Mouse (Mus musculus) neutrophil, adult 5-6 weeks (primary cell): Measurements from ENCODE around the gene Rap1gds1. TPM values are rescaled to one million over a fixed set of nuclear protein-coding genes. Genes with fewer than 3 reads are reported as not detected.

Source experiments
- ATAC-seq: fragments of 151-379, 151-347 bp; 2 replicates; pipeline ENCODE4 v1.8.0; 2017; ENCODE audit warnings: mild to moderate bottlenecking, moderate TSS enrichment; ENCODE audit not compliant: insufficient number of reproducible peaks, poor library complexity, low FRiP score, severe bottlenecking; ENCODE audit errors: extremely low read depth
- total RNA-seq: library from RNA; stranded (forward); fragments of 200-1000 nt; gene quantifications from 2 replicates; pipeline ENCODE4 v1.2.3, GENCODE M21; 2017

Gene Rap1gds1
- total RNA-seq, result 62.9 and 63.7 TPM in 2 replicates

DNA sequence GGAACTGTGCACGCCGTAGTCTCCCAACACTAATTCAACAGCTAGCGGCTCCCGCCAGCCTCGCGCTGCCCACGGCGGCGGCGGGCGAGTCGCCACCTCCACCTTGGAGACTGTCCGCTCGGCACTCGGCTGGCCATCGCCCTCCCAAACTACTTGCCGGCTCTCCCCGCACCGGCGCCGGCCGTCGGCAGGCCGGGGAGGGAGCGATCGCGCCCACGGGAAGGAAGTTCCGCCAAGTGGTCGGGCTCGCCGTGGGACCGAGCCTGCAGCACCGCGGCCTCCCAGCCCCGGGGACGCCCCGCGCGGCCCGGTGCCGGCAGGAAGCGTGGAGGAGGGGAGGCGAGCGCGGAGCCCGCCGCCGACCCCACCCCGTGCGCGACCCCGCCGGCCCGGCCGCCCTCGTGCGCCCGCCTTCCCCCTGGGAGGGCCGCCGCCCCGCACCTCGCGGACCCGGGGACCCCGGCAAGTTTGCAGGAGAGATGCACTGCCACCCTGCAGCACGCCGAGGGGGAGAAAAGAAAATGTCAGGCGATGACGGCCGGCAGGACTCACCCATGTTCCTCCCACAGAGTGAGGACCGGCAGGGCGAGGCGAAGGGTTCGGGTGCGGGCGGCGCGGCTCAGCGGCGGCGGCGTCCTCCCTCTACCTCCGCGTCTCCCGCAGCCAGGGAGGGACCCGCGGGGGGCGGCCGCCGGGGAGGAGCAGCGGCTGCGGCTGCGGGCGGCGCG lies at the start of gene Rap1gds1:
Rap1gds1 (minus strand) TSS at position 718 of the 728 bp plus-strand sequence.
- peak; percentile 39; the same call in 1 of the 2 replicates for ATAC-seq

DNA sequence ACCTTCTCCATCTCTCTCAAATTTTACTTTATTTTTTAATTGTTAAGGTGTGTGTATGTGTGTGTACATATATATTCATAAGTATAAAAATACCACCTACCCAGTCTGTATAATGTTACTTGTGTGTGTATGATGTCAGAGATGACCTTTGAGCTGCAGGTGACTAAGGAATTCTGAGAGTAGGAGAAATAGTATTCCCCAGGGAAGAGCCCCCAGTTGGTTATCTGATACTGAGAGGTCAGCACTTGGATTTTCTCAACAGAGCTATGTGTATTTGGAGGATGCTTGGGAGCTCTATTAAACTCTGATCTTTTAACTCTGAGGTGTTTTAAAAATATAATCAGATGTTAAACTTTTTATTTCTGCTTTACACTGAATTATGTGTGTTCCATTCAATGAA lies 43.4 kb upstream of the Rap1gds1 start:
- ATAC-seq, result no peak

DNA sequence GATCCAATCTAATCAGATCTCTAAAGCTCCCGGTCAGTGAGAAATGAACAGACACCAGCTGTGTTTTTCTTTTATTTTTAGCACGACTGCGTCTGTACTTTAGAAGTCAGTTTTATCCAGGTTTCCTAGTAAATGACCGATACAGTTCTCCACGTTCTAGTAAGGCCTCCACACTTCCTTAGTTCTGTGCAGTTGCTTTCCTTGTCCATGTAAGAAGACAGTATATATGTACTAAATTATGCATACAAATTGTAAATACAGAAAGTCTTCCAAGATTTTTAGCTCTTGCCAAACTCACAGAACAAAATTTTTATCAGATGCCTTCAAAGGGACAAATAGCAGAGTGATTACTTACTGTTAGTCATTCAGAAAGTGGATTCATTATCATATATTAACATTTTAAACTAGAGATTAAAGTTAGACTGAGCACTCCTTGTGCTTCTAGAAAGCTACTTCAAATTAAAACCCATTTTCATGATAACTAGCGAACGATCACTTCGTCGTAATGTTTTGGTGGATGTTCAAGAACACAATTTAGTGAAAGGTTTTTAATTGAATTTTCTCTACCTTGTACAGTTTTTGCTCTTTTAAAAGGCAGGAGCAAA lies 41.8 kb upstream of the Rap1gds1 start:
- no peak for ATAC-seq

DNA sequence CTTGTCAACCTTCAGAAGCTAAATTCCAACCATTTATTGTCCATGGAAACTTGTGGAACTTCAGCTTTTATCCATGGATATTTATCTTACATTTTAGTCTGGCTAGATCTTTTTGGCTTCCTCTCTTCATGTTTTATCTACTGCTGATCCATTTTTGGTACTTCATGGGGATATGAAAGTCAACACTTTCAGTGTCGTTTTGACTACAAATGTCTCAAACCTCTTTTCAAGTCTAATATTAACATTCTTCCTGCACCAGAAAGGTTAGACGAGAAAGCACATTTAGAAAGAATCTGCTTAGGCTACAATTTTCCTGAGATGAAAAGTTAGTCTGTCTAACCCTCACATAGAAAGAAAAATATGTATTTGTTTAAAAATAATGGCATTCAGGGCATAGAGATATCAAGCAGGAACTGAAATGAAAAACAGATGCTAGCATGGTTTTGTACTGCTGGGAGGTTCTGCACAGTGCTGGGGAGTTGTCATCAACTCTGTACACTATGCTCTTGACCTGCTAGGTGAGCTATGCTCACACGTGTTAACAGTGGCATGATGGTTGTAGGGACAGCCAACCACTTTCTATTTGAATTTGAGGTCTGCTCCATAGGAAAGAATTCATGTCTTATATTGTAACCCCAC lies 37.5 kb upstream of the Rap1gds1 start:
- no peak for ATAC-seq

DNA sequence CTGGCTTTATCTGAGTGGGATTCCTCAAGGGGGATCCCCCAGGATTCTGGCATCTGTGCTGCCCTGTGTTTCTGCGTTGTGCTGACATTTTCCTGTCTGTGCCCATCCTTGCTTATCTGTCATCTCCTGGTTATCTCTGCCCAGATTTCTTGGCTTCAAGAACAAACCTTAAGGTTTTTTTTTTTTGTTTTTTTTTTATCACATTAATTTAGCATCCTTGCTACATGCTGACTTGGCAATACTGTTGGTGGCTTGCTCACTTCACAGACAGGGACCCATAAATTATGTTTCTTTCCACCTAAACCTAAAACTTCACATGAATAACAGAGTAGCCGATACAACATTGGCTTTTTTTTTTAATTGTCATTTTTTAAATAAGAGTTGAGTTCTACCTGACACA lies 36.9 kb upstream of the Rap1gds1 start:
- no peak for ATAC-seq

DNA sequence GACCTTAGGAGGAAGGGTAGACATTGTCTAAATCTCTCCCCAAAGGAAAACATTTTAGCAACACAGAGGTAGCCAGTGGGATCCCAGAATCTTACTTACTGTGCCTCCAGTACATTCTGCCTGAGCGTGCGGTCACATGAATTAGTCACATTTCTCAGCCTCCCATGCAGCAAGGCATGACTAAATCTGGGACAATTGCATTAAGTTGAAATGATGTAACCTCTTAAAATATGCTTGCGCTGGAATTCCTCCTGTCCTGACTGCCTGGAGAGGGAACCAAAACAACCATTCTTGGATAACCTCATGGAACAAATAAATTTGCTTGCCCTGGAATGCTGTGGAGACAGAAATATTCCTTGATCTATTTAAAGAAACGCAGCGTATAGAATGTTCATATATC lies 33.2 kb upstream of the Rap1gds1 start:
- no peak for ATAC-seq

DNA sequence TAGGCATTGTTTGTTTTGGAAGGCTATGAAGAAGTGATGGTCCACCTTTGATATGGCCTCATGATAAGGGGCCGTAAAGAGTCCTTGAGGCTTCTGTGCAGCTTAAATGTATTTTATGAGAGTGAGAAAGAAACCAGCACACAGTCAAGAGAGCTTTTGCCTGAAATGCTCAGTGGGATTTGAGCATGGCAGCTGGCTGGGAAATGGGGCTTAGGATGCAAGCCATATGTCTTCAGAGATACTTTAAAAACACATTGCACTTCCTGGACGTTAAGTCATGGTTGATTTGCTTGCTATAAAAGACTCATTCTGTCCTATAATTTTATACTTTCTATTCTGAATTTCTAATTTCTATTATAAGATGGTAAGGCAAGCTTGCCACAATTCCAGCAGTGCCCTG lies 28.9 kb upstream of the Rap1gds1 start:
- no peak for ATAC-seq

DNA sequence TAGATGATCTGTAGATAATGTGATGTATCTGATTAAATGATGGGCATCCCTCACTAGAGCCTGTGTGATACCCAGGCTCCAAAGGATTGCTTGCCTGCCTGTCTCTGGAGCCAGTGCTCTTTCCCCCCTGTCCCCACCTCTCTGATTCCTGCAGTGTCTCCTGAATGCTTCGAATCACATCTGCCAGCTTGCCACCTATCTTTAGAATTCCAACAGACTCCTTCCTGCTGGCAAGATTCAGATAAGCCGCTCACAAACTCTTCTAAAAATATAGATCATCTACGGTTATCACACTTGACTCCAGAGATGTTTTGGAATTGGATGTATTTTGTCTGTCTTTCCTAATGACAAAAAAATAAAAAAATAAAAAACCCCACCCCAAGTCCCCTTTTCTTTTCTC lies 28.3 kb upstream of the Rap1gds1 start:
- no peak for ATAC-seq

DNA sequence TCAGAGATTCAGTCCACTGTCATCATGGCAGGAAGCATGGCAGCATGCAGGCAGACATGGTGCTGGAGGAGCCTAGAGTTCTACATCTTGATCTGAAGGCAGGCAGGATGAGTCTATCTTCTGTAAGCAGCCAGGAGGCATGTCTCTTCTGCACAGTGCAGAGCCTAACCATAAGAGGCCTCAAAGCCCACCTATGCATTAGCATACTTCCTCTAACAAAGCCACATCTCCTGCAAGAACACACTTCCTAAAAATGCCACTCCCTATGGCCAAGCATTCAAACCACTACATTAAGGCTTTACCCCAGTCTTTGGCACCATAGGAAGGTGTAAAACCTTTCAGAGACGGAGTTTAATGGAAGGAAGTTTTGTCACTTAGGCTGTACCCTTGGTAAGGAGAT lies 26.9 kb upstream of the Rap1gds1 start:
- no peak for ATAC-seq

DNA sequence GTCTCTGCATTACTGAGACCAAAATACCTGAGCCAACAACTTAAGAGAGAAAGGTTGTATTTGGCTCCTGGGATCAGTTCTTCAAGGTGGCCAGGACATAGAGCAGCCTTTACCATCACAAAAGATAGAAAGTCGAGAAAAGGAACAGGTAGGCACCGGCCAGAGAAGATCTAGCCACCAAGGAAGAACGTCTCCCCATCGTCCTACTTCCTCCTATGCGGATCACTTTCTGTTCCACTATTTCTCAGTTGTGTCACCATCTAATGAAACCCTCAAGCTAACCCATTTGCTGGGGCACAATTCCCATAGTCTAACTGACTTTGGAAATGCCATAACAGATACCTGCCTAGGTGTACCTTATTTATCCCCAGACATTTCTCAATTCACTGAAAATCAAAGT lies 24.3 kb upstream of the Rap1gds1 start:
- ATAC-seq, result no peak

DNA sequence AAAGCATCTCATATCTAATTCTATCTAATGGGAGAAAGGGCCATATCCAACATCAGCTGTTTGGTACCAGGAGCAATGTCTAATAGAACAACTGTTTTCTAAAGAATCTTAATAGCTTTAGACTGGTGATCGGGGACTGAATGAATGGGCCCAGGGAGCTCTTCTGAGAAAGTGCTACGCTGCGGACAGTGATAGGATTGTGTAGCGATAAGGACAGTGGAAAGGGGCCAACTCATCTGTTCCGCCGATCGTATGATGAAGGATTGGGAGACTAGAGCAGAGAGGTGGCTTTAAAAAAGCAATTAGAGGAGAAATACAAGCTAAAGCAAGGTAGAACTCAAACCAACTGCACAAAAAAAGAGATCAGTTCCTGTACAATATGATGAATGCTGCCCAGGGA lies 20.9 kb upstream of the Rap1gds1 start:
- ATAC-seq, result no peak

DNA sequence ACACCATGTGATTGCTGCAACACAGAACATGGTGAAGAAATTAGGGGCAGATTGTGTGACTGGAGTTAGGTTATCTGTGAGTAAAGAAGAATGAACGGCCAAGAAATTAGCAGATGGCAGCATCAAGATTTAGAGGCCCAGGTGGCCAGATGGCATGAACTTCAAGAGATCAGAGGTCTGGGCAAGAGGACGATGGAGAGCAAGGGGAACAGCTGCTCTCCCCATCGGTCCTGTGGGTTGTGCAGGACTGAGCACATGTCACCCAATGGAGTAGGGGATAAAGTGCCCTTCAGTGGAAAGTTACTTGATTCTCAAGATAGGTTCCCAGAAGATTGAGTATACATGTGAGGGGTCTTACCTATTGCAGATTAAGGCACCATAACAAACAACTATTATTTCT lies 13.5 kb upstream of the Rap1gds1 start:
- ATAC-seq, result no peak

DNA sequence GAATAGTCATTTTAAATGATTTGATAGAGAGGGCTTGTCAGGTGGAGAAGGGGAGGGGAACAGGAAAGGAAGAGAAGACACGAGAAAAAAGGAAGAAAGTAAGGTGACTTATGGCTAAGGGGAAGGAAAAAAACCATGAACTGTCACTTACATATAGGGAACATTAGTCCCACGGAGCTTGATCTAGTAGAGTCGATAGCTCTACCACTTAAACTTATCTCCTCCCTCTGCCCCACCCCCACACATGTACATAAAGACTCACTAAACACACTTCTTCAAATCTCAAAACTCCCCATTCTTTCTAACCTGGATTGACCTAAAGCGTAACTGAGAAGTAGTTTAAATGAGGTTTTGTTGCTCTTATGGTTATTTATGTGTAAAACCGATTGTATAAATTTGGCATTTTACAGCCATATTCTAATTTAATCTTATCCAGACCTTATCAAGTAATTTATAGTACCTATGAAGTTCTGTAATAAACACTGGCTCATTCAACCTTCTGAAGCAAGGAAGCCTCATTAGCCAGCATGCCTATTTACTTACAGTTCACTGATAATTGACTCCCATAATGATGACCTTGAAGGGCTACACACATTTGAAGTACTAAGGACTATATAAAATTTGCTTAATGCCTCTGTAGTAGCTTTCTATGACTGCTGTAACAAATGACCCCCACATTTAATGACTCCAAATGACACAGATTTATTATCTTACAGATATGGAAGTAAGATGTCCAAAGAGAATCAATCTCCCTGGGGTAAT lies 9.0 kb upstream of the Rap1gds1 start:
- ATAC-seq, result no peak

DNA sequence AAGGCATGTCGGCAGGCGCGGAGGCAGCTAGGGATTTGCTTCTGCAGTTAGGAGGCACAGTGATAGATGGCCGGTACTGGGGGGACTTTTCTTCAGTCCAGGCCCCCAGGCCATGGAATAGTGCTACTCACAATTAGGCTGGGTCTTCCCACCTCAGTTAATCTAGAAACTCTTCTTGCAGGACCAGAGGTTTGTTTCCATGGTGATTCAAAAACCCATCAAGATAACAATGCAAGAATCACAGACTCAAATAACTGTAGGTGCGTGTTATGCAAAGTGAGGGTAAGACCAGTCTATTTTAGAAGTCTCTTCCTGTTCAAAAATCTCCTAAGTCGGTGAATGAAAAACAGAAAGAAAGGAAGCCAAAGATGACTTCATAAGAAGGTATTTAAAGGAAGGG lies 4.8 kb upstream of the Rap1gds1 start:
- ATAC-seq, result peak; percentile 41; the same call in 1 of the 2 replicates

DNA sequence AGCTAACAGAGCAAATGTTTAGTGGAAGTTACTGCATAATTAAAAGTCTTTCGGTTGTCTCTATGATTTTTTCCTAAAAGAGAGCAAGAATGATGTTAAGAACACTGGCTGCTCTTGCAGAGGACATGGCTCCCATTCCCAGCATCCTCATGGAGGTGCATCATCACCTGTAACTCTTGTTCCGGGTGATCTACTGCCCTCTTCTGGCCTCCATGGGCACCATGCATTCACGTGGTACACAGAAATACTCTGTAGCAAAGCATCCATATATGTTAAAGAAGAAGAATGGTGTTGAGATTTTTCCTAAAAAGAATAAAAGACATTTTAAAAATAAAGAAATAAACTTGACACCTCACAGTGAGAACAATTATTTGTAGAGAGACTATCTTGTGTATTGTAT lies 3.0 kb upstream of the Rap1gds1 start:
- no peak for ATAC-seq

DNA sequence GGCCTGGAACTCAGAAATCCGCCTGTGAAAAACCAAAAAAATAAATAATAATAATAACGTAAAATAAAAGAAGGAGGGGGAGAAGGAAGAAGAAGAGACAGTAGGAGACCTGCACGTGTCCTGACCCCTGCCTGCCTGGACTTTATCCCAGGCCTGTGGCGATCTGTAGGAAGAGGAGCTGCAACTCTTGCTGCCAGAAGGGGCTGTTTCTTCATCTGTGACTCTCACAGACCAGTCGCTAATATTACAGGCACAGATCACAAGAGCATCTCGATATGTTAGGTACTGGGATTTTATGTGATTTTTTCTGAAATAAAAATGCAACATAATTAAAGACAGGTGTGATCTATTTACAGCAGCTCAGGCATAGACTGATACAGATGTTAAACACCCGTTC lies 1.1 kb upstream of the Rap1gds1 start:
- ATAC-seq, result no peak

DNA sequence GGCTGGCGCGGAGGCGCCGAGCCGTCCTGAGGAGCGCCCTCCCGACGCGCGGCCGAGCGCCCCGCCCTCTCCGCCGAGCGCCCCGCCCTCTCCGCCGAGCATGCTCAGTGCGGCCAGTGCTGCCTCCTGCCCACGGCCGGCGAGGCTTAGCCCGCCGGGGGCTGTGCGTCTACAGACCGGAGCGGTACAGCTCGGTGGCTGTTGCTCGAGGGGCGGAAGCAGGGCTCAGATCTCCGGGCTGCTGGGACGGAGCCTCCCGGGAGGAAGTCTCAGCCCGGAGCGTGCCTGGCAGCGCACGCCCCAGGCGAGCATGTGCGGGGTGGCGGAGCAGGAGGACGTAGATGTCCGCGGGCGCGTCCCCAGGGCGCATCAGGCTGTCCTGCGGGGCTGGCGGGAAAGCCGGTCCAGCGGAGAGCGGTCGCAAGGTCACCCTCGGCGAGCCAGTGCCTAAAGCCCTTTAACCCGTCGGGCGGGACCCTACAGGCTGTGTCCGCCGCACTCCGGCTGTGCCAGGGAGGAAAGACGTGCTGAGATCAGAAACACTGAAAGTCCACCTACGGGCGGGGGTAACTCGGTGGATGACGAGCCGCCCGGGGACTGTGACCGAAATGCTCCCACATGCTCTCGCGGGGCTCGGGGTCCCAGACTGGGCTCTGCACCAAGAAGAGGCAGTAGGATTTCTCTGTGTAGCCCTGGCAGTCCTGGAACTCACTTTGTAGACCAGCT lies 495 bp upstream of the Rap1gds1 start:
- ATAC-seq, result peak; percentile 74

DNA sequence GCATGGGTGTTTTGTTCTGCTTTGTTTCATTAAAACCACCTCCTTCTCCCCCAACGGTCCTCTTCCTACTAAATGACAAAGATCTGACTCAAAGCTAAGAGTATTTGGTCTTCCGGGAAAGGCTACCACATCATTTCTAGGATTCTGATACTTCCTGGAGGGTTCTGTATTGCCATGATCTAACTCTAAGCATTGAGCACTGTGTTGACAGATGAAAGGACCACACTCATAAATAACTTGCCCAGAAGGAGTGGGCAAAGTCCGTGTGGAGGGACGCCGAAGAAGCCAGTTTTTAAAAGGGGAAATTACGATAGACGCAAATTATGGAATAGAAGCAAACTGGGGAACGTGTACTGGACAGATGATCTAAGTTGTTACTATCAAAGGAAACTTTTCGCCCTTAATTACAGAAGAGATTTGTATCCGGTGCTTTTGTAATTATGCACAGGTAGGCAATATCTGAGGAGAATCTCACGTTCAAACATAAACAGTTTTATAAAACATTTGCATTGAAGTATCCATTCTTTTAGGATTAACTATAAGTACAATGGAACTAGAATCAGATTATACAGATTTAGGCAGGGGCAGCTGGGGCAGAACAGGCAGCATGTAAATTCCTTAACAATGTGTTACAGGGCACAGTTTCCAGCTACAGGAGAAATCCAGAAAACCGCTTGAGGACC lies 1.1 kb downstream of the Rap1gds1 start:
- no peak for ATAC-seq

DNA sequence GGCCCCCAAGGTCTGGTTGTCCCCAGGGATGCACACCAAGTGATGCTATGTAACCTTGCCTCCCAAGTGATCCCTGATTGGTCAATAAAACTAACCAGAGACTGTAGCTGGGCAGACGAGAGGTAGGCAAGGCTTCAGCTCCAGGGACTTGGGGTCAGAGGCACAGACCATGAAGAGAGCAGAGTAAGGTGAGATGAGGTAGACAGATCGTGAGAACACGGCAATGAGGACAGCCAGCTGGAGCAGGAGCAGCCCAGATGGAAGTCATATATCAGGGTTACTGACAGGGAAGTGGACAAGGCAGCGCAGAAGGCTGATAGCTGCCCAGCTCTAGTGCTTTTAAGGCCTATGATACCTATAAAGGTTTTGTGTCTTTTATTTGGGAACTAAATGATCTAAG lies 5.5 kb downstream of the Rap1gds1 start:
- ATAC-seq, result no peak
